ENCODE assay signal across 22 mouse cellular contexts in genomic region chr11:98756711-98757110, GRCm38 (mm10). TPM values are rescaled to one million over a fixed set of nuclear protein-coding genes. Genes with fewer than 3 reads are reported as not detected.
DNase-seq lines count a peak whose midpoint lies in the region; ATAC-seq and TF ChIP-seq lines count a peak whose summit lies in the region.
"Had no signal": no experiment of that assay in that cellular context is flagged by ENCODE, and none has a peak within 500 bp of the region (broad histone marks: within the 10 kb centered on the region; RNA-seq: fewer than 3 reads in every experiment).

No protein-coding gene starts in this region.

- H3K9me3 ChIP-seq in megakaryocyte, embryonic 14.5 days: no peaks in the 10 kb centered on the region; the same call in 1 of the 2 replicates
- no peaks in the 10 kb centered on the region for H3K9me3 ChIP-seq in liver, embryonic 12.5 days (replicated peaks)
- no peaks in the 10 kb centered on the region for H3K9me3 ChIP-seq in liver, embryonic 15.5 days (replicated peaks)
- H3K9me3 ChIP-seq: embryonic facial prominence, embryonic 12.5 days; hindbrain, embryonic 12.5 days; midbrain, embryonic 13.5 days had no signal

- intact Hi-C loops in gastrocnemius, adult 2 months (cut with DNase I): no loop called here

- peak overlapping the region; percentile 6; the same call in 1 of the 2 replicates for H3K9ac ChIP-seq in liver, embryonic 12.5 days
- H3K9ac ChIP-seq in liver, embryonic 15.5 days: no peak overlapping the region
- H3K9ac ChIP-seq: embryonic facial prominence, embryonic 12.5 days; hindbrain, embryonic 12.5 days; midbrain, embryonic 13.5 days had no signal

- peak; percentile 4 for DNase-seq in gastrocnemius, postnatal 25 days
- no peak for DNase-seq in gastrocnemius, adult 2 months
- no peak for DNase-seq in thymus, postnatal 0 days (ENCODE audit: low spot score)
- DNase-seq: adrenal gland, postnatal 14 days; cerebellum, adult 11 months; embryo, embryonic 11 days; gastrocnemius, postnatal 36 days; kidney, adult 8-10 months; kidney, postnatal 4 days; lung, postnatal 36 days; thymus, postnatal 14 days had no signal

- no peak for TF ChIP-seq CTCF in gastrocnemius, adult 2 months (IDR thresholded peaks at IDR 0.05)

- no peak for ATAC-seq in megakaryocyte, adult 5-6 weeks (ENCODE audit: poor library complexity, severe bottlenecking)
- ATAC-seq in liver, embryonic 12.5 days: peak; percentile 57
- ATAC-seq in liver, embryonic 15.5 days (ENCODE audit: insufficient read depth): no peak
- ATAC-seq: CD4-positive, CD25-positive, alpha-beta regulatory T cell, adult 4 months; forebrain, embryonic 14.5 days; intestine, embryonic 16.5 days; midbrain, embryonic 13.5 days had no signal

- peak overlapping the region; percentile 63 for H3K4me2 ChIP-seq in liver, embryonic 12.5 days
- H3K4me2 ChIP-seq in liver, embryonic 15.5 days: no peak overlapping the region
- H3K4me2 ChIP-seq: embryonic facial prominence, embryonic 12.5 days; hindbrain, embryonic 12.5 days; midbrain, embryonic 13.5 days had no signal

- H3K4me1 ChIP-seq in megakaryocyte, embryonic 14.5 days: peaks cover 57% of the 10 kb centered on the region
- peaks cover 59% of the 10 kb centered on the region for H3K4me1 ChIP-seq in liver, embryonic 12.5 days
- peaks cover 56% of the 10 kb centered on the region for H3K4me1 ChIP-seq in liver, embryonic 15.5 days (replicated peaks)

- WGBS in liver, embryonic 12.5 days (ENCODE audit: insufficient replicate concordance): 49% methylated on average over 12 of the region's 12 CpGs
- WGBS in liver, embryonic 15.5 days (ENCODE audit: insufficient replicate concordance): 57% methylated on average over 12 of the region's 12 CpGs

- H3K27ac ChIP-seq in gastrocnemius, adult 2 months: no peak overlapping the region
- H3K27ac ChIP-seq in liver, embryonic 12.5 days: peak overlapping the region; percentile 95
- peak overlapping the region; percentile 61; the same call in 1 of the 2 replicates for H3K27ac ChIP-seq in liver, embryonic 15.5 days (replicated peaks)
- H3K27ac ChIP-seq: embryonic facial prominence, embryonic 12.5 days; hindbrain, embryonic 12.5 days; kidney, postnatal 0 days; midbrain, embryonic 13.5 days had no signal

- no peaks in the 10 kb centered on the region for H3K27me3 ChIP-seq in megakaryocyte, embryonic 14.5 days (replicated peaks)
- no peaks in the 10 kb centered on the region for H3K27me3 ChIP-seq in liver, embryonic 12.5 days (replicated peaks)
- H3K27me3 ChIP-seq in liver, embryonic 15.5 days: no peaks in the 10 kb centered on the region
- H3K27me3 ChIP-seq: embryonic facial prominence, embryonic 12.5 days; hindbrain, embryonic 12.5 days; midbrain, embryonic 13.5 days had no signal

- H3K36me3 ChIP-seq in megakaryocyte, embryonic 14.5 days (replicated peaks; ENCODE audit: low read length): peaks cover 85% of the 10 kb centered on the region
- peaks cover 70% of the 10 kb centered on the region for H3K36me3 ChIP-seq in liver, embryonic 12.5 days
- H3K36me3 ChIP-seq in liver, embryonic 15.5 days (replicated peaks): peaks cover 49% of the 10 kb centered on the region

- H3K4me3 ChIP-seq in gastrocnemius, adult 2 months: no peak overlapping the region
- peak overlapping the region; percentile 10 for H3K4me3 ChIP-seq in megakaryocyte, embryonic 14.5 days (replicated peaks)
- H3K4me3 ChIP-seq in liver, embryonic 12.5 days: no peak overlapping the region
- no peak overlapping the region for H3K4me3 ChIP-seq in liver, embryonic 15.5 days (replicated peaks)
- H3K4me3 ChIP-seq: embryonic facial prominence, embryonic 12.5 days; hindbrain, embryonic 12.5 days; midbrain, embryonic 13.5 days had no signal

RNA-seq across cellular contexts. Expression of gene Thra, which starts 16.3 kb away (rescaled TPM):
- total RNA-seq in gastrocnemius, postnatal 25 days (2021): 10 to 100 TPM; 75.4 to 89.1 TPM
- total RNA-seq in gastrocnemius, adult 2 months (2021): 10 to 100 TPM; 78.8 to 96.8 TPM
- 37.6 and 38.9 TPM in 2 replicates for polyA plus RNA-seq in megakaryocyte, embryonic 14.5 days (2012; ENCODE audit: insufficient read depth, low replicate concordance)
- total RNA-seq in megakaryocyte, adult 5-6 weeks (2015): 10.0 and 11.6 TPM in 2 replicates
- 8.0 and 9.0 TPM in 2 replicates for total RNA-seq in megakaryocyte, adult 5-6 weeks (2017)
- 13.0 and 13.3 TPM in 2 replicates for polyA plus RNA-seq in liver, embryonic 12.5 days (2016; fragmentation: Nextera tagmentation; extraction: Ambion mirVana)
- 7.2 and 7.6 TPM in 2 replicates for polyA plus RNA-seq in liver, embryonic 15.5 days (2015; fragmentation: Nextera tagmentation; extraction: Ambion mirVana)
- polyA plus RNA-seq in thymus, postnatal 0 days (2015; fragmentation: Nextera tagmentation; extraction: Ambion mirVana): 7.3 and 9.1 TPM in 2 replicates

RNA-seq across cellular contexts. Expression of gene Nr1d1, which starts 18.4 kb away (rescaled TPM):
- 100 to 1,000 TPM in 1 of 2 experiments, 10 to 100 TPM in 1; 98.0 to 119 TPM for total RNA-seq in gastrocnemius, postnatal 25 days (2021)
- total RNA-seq in gastrocnemius, adult 2 months (2021): 100 to 1,000 TPM in 1 of 2 experiments, 10 to 100 TPM in 1; 56.3 to 152 TPM
- polyA plus RNA-seq in megakaryocyte, embryonic 14.5 days (2012; ENCODE audit: insufficient read depth, low replicate concordance): 5.6 and 22.1 TPM in 2 replicates
- total RNA-seq in megakaryocyte, adult 5-6 weeks (2015): 0.11 and 0.25 TPM in 2 replicates
- 0.12 and 0.37 TPM in 2 replicates for total RNA-seq in megakaryocyte, adult 5-6 weeks (2017)
- 1.3 and 1.4 TPM in 2 replicates for polyA plus RNA-seq in liver, embryonic 12.5 days (2016; fragmentation: Nextera tagmentation; extraction: Ambion mirVana)
- 0.63 and 0.85 TPM in 2 replicates for polyA plus RNA-seq in liver, embryonic 15.5 days (2015; fragmentation: Nextera tagmentation; extraction: Ambion mirVana)
- polyA plus RNA-seq in thymus, postnatal 0 days (2015; fragmentation: Nextera tagmentation; extraction: Ambion mirVana): 2.6 and 3.0 TPM in 2 replicates

RNA-seq across cellular contexts. Expression of gene Med24, which starts 27.5 kb away (rescaled TPM):
- 10 to 100 TPM; 42.7 to 46.9 TPM for total RNA-seq in gastrocnemius, postnatal 25 days (2021)
- 10 to 100 TPM; 52.0 to 58.4 TPM for total RNA-seq in gastrocnemius, adult 2 months (2021)
- polyA plus RNA-seq in megakaryocyte, embryonic 14.5 days (2012; ENCODE audit: insufficient read depth, low replicate concordance): 40.2 and 55.7 TPM in 2 replicates
- total RNA-seq in megakaryocyte, adult 5-6 weeks (2015): 17.9 and 21.5 TPM in 2 replicates
- 22.6 and 31.3 TPM in 2 replicates for total RNA-seq in megakaryocyte, adult 5-6 weeks (2017)
- polyA plus RNA-seq in liver, embryonic 12.5 days (2016; fragmentation: Nextera tagmentation; extraction: Ambion mirVana): 42.0 and 43.7 TPM in 2 replicates
- 24.2 and 27.7 TPM in 2 replicates for polyA plus RNA-seq in liver, embryonic 15.5 days (2015; fragmentation: Nextera tagmentation; extraction: Ambion mirVana)
- 48.3 and 48.5 TPM in 2 replicates for polyA plus RNA-seq in thymus, postnatal 0 days (2015; fragmentation: Nextera tagmentation; extraction: Ambion mirVana)

RNA-seq across cellular contexts. Expression of gene Msl1, which starts 38.6 kb away (rescaled TPM):
- total RNA-seq in gastrocnemius, postnatal 25 days (2021): 10 to 100 TPM; 51.3 to 63.6 TPM
- total RNA-seq in gastrocnemius, adult 2 months (2021): 10 to 100 TPM; 51.8 to 69.4 TPM
- 30.0 and 46.8 TPM in 2 replicates for polyA plus RNA-seq in megakaryocyte, embryonic 14.5 days (2012; ENCODE audit: insufficient read depth, low replicate concordance)
- 73.7 and 74.9 TPM in 2 replicates for total RNA-seq in megakaryocyte, adult 5-6 weeks (2015)
- total RNA-seq in megakaryocyte, adult 5-6 weeks (2017): 111 and 119 TPM in 2 replicates
- 11.5 and 11.7 TPM in 2 replicates for polyA plus RNA-seq in liver, embryonic 12.5 days (2016; fragmentation: Nextera tagmentation; extraction: Ambion mirVana)
- polyA plus RNA-seq in liver, embryonic 15.5 days (2015; fragmentation: Nextera tagmentation; extraction: Ambion mirVana): 5.2 and 5.8 TPM in 2 replicates
- 14.4 and 20.4 TPM in 2 replicates for polyA plus RNA-seq in thymus, postnatal 0 days (2015; fragmentation: Nextera tagmentation; extraction: Ambion mirVana)

RNA-seq across cellular contexts. Expression of gene Casc3, which starts 48.0 kb away (rescaled TPM):
- 10 to 100 TPM; 13.9 to 15.0 TPM for total RNA-seq in gastrocnemius, postnatal 25 days (2021)
- total RNA-seq in gastrocnemius, adult 2 months (2021): 10 to 100 TPM; 17.4 to 21.9 TPM
- 10.6 and 13.2 TPM in 2 replicates for polyA plus RNA-seq in megakaryocyte, embryonic 14.5 days (2012; ENCODE audit: insufficient read depth, low replicate concordance)
- 35.6 and 39.9 TPM in 2 replicates for total RNA-seq in megakaryocyte, adult 5-6 weeks (2015)
- total RNA-seq in megakaryocyte, adult 5-6 weeks (2017): 32.1 and 33.2 TPM in 2 replicates
- polyA plus RNA-seq in liver, embryonic 12.5 days (2016; fragmentation: Nextera tagmentation; extraction: Ambion mirVana): 26.4 and 29.7 TPM in 2 replicates
- 14.4 and 16.2 TPM in 2 replicates for polyA plus RNA-seq in liver, embryonic 15.5 days (2015; fragmentation: Nextera tagmentation; extraction: Ambion mirVana)
- 21.8 and 23.8 TPM in 2 replicates for polyA plus RNA-seq in thymus, postnatal 0 days (2015; fragmentation: Nextera tagmentation; extraction: Ambion mirVana)
